Mouse (Mus musculus): ENCODE data around the gene Tlr4.
A peak's percentile ranks its signal among the peaks of the same experiment; 100 is the strongest.

The Tlr4 gene

DNA sequence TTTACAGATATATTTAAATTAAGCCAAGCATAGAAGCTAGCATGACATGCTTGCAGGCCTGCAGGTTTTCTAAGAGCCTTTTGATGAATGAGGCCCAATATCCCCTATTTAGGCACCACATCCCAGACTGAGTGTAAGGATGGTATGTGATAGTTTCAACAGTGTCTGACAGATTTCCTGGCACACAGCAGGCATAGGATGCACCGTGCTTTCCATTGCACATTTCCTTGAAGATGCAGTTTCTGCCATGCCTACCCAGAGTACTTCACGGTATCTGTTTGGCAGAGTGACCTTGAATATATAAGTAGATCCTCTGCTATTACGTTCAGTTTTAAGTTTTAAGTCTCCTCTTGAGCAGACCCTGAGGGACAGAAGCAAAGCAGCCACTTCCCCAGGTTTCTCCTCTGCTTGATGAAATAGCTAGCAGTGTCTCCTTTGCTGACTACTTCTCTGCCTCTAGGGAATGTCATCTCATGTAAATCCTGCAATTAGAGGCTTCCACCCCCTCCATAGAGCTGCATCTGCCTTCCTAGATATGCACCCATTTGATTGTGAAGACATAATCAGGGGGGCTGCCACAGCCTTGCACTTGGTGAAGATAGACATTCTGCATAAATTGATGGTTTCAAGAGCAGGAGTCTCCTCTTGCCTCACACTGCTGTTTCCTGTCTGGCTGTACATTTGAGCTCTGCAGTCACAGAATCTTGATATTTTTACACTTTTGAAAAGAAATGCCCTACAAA lies 92.4 kb downstream of the Tlr4 start:
- H3K27me3 ChIP-seq (ENCODE audit: insufficient read depth, low read length) = no peaks in the 10 kb centered on the region
- H3K4me1 ChIP-seq (replicated peaks; ENCODE audit: low read depth, low read length) = no peaks in the 10 kb centered on the region
- H3K36me3 ChIP-seq (ENCODE audit: insufficient read depth, low read length) = no peaks in the 10 kb centered on the region
- no peak for TF ChIP-seq CTCF (conservative IDR thresholded peaks at IDR 0.05; ENCODE audit: low read length)
- no peak for TF ChIP-seq NANOG (IDR thresholded peaks at IDR 0.05; ENCODE audit: borderline replicate concordance, low read length)
- no peak for TF ChIP-seq POU5F1 (IDR thresholded peaks at IDR 0.05; ENCODE audit: borderline replicate concordance, low read length)
- no peak overlapping the region for H3K4me3 ChIP-seq (replicated peaks; ENCODE audit: low read length)
- no peaks in the 10 kb centered on the region for H3K9me3 ChIP-seq (ENCODE audit: low read length)

DNA sequence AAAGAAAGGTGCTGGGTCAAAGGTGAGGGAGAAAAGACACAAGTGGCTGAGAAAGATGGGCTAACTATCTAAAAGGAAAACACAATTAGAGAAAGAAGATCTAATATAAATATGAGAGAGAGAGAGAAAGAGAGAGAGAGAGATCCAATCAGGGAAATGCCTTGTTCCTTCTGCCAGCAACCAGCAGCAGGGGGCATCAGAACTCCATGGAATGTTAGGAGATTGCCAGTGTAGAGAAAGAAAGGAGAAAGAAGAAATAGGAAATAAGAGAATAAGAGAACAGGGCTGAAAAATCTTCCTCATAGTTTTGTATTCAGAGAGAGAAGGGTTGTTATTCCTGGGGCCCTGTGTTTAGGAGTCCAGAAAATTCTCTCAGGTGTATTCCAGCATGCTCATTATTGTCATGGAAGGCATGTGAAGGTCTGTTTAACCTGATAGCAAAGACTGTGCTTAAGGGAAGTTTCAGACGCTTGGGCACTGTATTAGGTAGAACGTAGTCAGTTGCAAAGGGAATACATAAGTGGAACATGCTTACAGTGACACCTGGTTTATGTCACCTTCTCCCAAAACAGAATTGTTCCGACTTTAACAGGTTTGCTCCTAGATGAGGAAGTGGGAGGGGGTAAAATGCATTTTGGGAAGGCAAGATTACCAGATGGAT lies 96.4 kb downstream of the Tlr4 start:
- H3K4me1 ChIP-seq (replicated peaks; ENCODE audit: low read depth, low read length) = no peaks in the 10 kb centered on the region
- no peaks in the 10 kb centered on the region for H3K36me3 ChIP-seq (ENCODE audit: insufficient read depth, low read length)
- no peak overlapping the region for H3K4me3 ChIP-seq (replicated peaks; ENCODE audit: low read length)
- TF ChIP-seq NANOG (IDR thresholded peaks at IDR 0.05; ENCODE audit: borderline replicate concordance, low read length) (no peak), CTCF (conservative IDR thresholded peaks at IDR 0.05; ENCODE audit: low read length) (0 out of 2 replicates have a peak, but pooled peaks have one; percentile 12), POU5F1 (IDR thresholded peaks at IDR 0.05; ENCODE audit: borderline replicate concordance, low read length) (no peak)
- no peaks in the 10 kb centered on the region for H3K27me3 ChIP-seq (ENCODE audit: insufficient read depth, low read length)
- H3K9me3 ChIP-seq (ENCODE audit: low read length) = no peaks in the 10 kb centered on the region

DNA sequence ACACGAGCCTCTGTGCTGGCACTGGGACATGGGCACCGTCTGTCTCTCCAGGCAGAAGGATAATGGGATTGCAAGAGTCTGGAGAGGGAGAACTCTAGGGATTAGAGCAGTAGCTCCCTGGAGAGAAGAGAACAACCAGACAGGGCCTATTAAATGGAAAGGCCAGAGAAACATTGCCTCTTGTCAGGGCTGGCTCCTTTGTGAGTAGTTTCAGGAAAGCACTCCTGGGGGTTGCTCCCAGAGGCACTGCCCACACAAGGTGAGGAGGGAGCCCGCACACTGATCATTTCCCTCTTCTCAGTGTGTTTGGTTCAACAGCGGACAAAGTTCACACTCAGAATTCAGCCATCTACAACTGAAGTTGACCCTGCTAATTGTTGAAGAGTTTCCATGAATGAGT lies 98.7 kb downstream of the Tlr4 start:
- TF ChIP-seq NANOG (IDR thresholded peaks at IDR 0.05; ENCODE audit: borderline replicate concordance, low read length) (no peak), CTCF (conservative IDR thresholded peaks at IDR 0.05; ENCODE audit: low read length) (no peak), POU5F1 (IDR thresholded peaks at IDR 0.05; ENCODE audit: borderline replicate concordance, low read length) (no peak)
- H3K4me3 ChIP-seq (replicated peaks; ENCODE audit: low read length) = no peak overlapping the region
- H3K36me3 ChIP-seq (ENCODE audit: insufficient read depth, low read length) = no peaks in the 10 kb centered on the region
- H3K9me3 ChIP-seq (ENCODE audit: low read length) = no peaks in the 10 kb centered on the region
- H3K4me1 ChIP-seq (replicated peaks; ENCODE audit: low read depth, low read length) = no peaks in the 10 kb centered on the region
- no peaks in the 10 kb centered on the region for H3K27me3 ChIP-seq (ENCODE audit: insufficient read depth, low read length)

DNA sequence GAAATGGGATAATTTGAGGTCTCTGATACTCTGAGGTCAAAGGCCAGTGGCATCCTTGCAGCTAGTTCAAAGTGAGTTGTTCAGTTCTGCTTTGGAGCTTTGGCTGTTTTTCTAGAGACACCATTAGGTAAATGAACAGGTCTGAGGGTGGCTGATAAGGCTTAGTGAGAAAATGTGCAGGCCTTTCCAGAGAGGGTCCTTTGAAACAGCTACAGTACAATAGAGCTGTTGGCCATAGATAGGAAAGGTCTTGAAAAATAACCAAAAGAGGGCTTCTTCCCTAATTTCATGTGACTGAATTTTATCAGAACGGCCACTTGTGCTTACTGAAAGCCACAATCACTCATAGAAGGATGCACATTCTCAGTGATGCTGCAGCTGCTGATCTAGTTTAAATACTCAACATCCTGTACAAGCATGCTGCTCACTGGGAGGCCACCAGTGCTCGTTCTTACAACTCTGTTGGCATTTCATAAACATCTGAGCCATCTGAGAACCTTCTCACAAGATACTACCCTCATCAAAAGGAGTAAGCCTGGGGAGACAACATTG lies 100.2 kb downstream of the Tlr4 start:
- Histone ChIP-seq H3K36me3 (ENCODE audit: insufficient read depth, low read length) (no peaks in the 10 kb centered on the region), H3K9me3 (ENCODE audit: low read length) (no peaks in the 10 kb centered on the region), H3K27me3 (ENCODE audit: insufficient read depth, low read length) (no peaks in the 10 kb centered on the region), H3K4me1 (replicated peaks; ENCODE audit: low read depth, low read length) (no peaks in the 10 kb centered on the region), H3K4me3 (replicated peaks; ENCODE audit: low read length) (no peak overlapping the region)
- no peak for TF ChIP-seq CTCF (conservative IDR thresholded peaks at IDR 0.05; ENCODE audit: low read length)
- TF ChIP-seq NANOG (IDR thresholded peaks at IDR 0.05; ENCODE audit: borderline replicate concordance, low read length) = no peak
- TF ChIP-seq POU5F1 (IDR thresholded peaks at IDR 0.05; ENCODE audit: borderline replicate concordance, low read length) = no peak

DNA sequence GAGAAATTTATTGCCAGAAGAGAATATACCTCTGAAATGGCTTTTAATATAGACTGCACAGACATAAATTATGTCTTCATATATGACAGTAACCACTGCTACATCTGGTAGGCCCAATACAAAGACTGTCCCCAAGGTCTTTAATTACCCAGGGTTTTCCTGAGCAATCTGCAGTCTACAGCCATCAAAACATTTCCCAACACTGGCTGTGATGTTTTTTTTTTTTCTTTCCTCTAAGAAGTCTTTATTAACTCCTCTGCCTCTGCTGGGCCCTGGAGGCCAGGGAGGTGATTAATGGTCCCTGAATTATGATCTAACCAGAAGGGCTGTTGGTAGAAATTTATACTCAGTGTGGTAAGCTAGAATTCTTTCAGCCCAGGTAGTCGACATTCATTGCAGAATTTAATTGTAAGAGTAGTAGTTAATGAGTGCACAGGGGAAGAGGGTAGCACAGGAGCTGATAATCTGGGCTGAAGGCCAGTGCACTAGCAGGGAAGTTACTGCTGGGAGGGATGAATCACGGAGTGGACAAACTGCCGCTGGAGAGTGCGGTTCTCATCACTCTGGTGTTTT lies 111.2 kb downstream of the Tlr4 start:
- no peaks in the 10 kb centered on the region for H3K36me3 ChIP-seq (ENCODE audit: insufficient read depth, low read length)
- no peak overlapping the region for H3K4me3 ChIP-seq (replicated peaks; ENCODE audit: low read length)
- TF ChIP-seq NANOG (IDR thresholded peaks at IDR 0.05; ENCODE audit: borderline replicate concordance, low read length) (no peak), POU5F1 (IDR thresholded peaks at IDR 0.05; ENCODE audit: borderline replicate concordance, low read length) (no peak), CTCF (conservative IDR thresholded peaks at IDR 0.05; ENCODE audit: low read length) (no peak)
- H3K9me3 ChIP-seq (ENCODE audit: low read length) = no peaks in the 10 kb centered on the region
- H3K27me3 ChIP-seq (ENCODE audit: insufficient read depth, low read length) = no peaks in the 10 kb centered on the region
- no peaks in the 10 kb centered on the region for H3K4me1 ChIP-seq (replicated peaks; ENCODE audit: low read depth, low read length)

DNA sequence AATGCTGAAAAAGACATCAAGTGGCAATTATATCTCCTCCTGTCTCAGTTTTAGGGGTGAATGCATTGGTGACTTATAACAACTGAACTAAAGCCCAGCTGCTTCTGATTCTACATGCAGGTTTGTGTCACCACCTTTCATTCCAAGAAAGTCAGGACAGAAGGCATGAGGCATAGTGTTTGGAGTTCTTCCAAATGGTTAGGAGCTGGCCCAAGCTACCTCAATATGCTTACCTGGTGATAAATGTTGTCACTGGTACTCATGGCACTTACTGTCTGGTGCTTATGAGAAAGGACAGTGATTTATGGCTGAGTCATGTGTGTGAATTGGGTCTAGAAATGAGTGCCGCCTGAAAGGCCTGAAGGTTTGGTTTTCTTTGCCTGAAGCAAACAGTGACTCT lies 114.5 kb downstream of the Tlr4 start:
- Histone ChIP-seq H3K36me3 (ENCODE audit: insufficient read depth, low read length) (no peaks in the 10 kb centered on the region), H3K27me3 (ENCODE audit: insufficient read depth, low read length) (no peaks in the 10 kb centered on the region), H3K9me3 (ENCODE audit: low read length) (no peaks in the 10 kb centered on the region), H3K4me3 (replicated peaks; ENCODE audit: low read length) (no peak overlapping the region), H3K4me1 (replicated peaks; ENCODE audit: low read depth, low read length) (no peaks in the 10 kb centered on the region)
- TF ChIP-seq CTCF (conservative IDR thresholded peaks at IDR 0.05; ENCODE audit: low read length) (no peak), POU5F1 (IDR thresholded peaks at IDR 0.05; ENCODE audit: borderline replicate concordance, low read length) (no peak), NANOG (IDR thresholded peaks at IDR 0.05; ENCODE audit: borderline replicate concordance, low read length) (no peak)

DNA sequence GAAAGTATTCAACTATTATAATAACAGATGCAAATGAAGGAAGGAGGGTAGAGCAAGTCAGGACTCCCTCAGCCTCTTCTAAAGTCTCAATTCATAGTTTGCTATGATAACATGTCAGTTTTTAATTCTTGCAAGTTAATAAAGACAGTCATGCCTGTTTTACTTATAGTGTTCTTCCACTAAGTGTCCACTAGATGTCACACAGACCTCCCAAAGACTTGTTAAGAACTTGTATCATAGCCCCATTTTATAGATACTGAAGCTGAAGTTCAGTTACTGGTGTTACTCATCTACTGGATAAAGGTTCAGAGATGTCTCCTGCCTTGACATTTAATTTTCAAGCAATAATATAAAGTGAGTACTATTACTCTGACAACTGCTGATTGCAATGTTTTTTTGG lies 116.3 kb downstream of the Tlr4 start:
- TF ChIP-seq CTCF (conservative IDR thresholded peaks at IDR 0.05; ENCODE audit: low read length) (peak; percentile 32; the same call in 1 of the 2 replicates), POU5F1 (IDR thresholded peaks at IDR 0.05; ENCODE audit: borderline replicate concordance, low read length) (no peak), NANOG (IDR thresholded peaks at IDR 0.05; ENCODE audit: borderline replicate concordance, low read length) (no peak)
- Histone ChIP-seq H3K4me3 (replicated peaks; ENCODE audit: low read length) (no peak overlapping the region), H3K27me3 (ENCODE audit: insufficient read depth, low read length) (no peaks in the 10 kb centered on the region), H3K36me3 (ENCODE audit: insufficient read depth, low read length) (no peaks in the 10 kb centered on the region), H3K9me3 (ENCODE audit: low read length) (no peaks in the 10 kb centered on the region), H3K4me1 (replicated peaks; ENCODE audit: low read depth, low read length) (no peaks in the 10 kb centered on the region)

DNA sequence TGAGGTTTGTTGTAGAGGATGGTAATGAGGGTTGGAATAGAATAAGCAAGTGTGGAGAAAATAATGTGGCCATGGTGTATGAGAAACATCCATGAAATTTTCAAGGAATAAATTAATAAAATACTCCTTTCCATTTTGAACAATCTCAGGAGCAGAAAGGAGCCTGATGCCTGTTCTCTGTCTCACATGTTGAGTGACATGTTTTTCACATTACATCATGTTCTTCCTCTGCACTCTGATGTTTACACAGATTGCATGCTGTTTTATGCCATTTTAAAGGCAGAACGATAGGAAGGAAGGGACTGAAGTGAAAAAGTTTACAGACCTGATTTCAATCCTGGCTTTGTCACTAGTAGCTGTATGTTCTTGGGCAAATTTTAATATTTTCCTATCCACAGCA lies 120.3 kb downstream of the Tlr4 start:
- no peaks in the 10 kb centered on the region for H3K36me3 ChIP-seq (ENCODE audit: insufficient read depth, low read length)
- no peaks in the 10 kb centered on the region for H3K27me3 ChIP-seq (ENCODE audit: insufficient read depth, low read length)
- no peak for TF ChIP-seq CTCF (conservative IDR thresholded peaks at IDR 0.05; ENCODE audit: low read length)
- no peak for TF ChIP-seq NANOG (IDR thresholded peaks at IDR 0.05; ENCODE audit: borderline replicate concordance, low read length)
- no peak for TF ChIP-seq POU5F1 (IDR thresholded peaks at IDR 0.05; ENCODE audit: borderline replicate concordance, low read length)
- H3K4me1 ChIP-seq (replicated peaks; ENCODE audit: low read depth, low read length) = no peaks in the 10 kb centered on the region
- no peaks in the 10 kb centered on the region for H3K9me3 ChIP-seq (ENCODE audit: low read length)
- H3K4me3 ChIP-seq (replicated peaks; ENCODE audit: low read length) = no peak overlapping the region

All from E14TG2a.4 (cell line).